Mouse (Mus musculus) stomach, embryonic 15.5 days (tissue): ENCODE results near the gene C730034F03Rik. TPM values are rescaled to one million over a fixed set of nuclear protein-coding genes. Genes with fewer than 3 reads are reported as not detected.

ENCODE experiments used
- ATAC-seq: fragments of 200-750 bp; cut with Nextera tagmentation; 2 replicates; pipeline ENCODE4 v1.8.0; 2017; ENCODE audit warnings: low read depth, moderate number of reproducible peaks, moderate TSS enrichment; ENCODE audit not compliant: insufficient read depth, low FRiP score
- H3K27ac ChIP-seq: fragments of 300-500 bp; sonication (generic); 2 replicates; pipeline ENCODE4 v1.5.1; 2015; ENCODE audit warnings: mild to moderate bottlenecking, inconsistent platforms
- H3K27me3 ChIP-seq: fragments of 300-500 bp; sonication (generic); replicated peaks from 2 replicates; pipeline ENCODE4 v1.6.1; 2015; ENCODE audit warnings: inconsistent platforms
- H3K36me3 ChIP-seq: fragments of 300-500 bp; sonication (generic); 2 replicates; pipeline ENCODE4 v1.6.1; 2015; ENCODE audit warnings: inconsistent platforms
- H3K4me1 ChIP-seq: fragments of 300-500 bp; sonication (generic); 2 replicates; pipeline ENCODE4 v1.6.1; 2015; ENCODE audit warnings: inconsistent platforms
- H3K4me2 ChIP-seq: fragments of 300-500 bp; sonication (generic); 2 replicates; pipeline ENCODE4 v1.6.1; 2015; ENCODE audit warnings: mild to moderate bottlenecking, inconsistent platforms
- H3K4me3 ChIP-seq: fragments of 300-500 bp; sonication (generic); replicated peaks from 2 replicates; pipeline ENCODE4 v1.5.1; 2015; ENCODE audit warnings: inconsistent platforms
- H3K9ac ChIP-seq: fragments of 300-500 bp; sonication (generic); 2 replicates; pipeline ENCODE4 v1.6.1; 2015; ENCODE audit warnings: inconsistent platforms
- H3K9me3 ChIP-seq: fragments of 300-500 bp; sonication (generic); 2 replicates; pipeline ENCODE4 v1.6.1; 2016; ENCODE audit warnings: inconsistent platforms
- WGBS: fragments of 180-500 bp; shearing (Covaris S2); methylation state at CpG from one replicate; pipeline ENCODE4 v1.1.7; 2015; 5-methylcytosine and 5-hydroxymethylcytosine counted together
- polyA plus RNA-seq: library from polyadenylated mRNA; unstranded; fragments of >200 nt; fragmentation: Nextera tagmentation; extraction: Ambion mirVana; gene quantifications from 2 replicates; pipeline ENCODE4 v1.2.1, GENCODE M21; 2015

The C730034F03Rik gene
- polyA plus RNA-seq, 1 experiment from 2014 or later = 4.2 TPM

DNA sequence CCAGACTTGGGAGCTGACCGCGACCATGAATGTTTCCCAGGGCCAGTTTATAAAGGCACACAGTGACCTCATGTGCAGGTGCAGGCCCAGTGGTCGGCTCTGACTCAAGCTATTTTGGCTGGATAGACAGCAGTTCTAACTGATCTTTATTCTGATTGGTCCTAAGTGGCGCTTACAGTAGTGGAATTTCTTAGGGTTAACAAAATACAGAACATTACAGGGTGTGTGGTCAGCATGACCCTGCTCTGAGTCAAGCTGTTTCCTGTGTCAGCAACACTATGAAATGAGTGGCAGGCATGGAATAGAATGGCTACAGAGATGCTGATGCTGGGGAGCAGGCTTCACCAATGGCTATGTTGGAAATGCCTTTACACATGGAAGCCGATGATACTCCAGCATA, 6.5 kb downstream of the C730034F03Rik start:
- Histone ChIP-seq H3K36me3 (no peaks in the 10 kb centered on the region), H3K4me3 (no peak overlapping the region), H3K9me3 (no peaks in the 10 kb centered on the region), H3K27ac (no peak overlapping the region), H3K4me1 (no peaks in the 10 kb centered on the region), H3K27me3 (no peaks in the 10 kb centered on the region), H3K9ac (no peak overlapping the region), H3K4me2 (no peak overlapping the region)
- 80% methylated on average over 5 of the region's 5 CpGs for WGBS
- no peak for ATAC-seq

DNA sequence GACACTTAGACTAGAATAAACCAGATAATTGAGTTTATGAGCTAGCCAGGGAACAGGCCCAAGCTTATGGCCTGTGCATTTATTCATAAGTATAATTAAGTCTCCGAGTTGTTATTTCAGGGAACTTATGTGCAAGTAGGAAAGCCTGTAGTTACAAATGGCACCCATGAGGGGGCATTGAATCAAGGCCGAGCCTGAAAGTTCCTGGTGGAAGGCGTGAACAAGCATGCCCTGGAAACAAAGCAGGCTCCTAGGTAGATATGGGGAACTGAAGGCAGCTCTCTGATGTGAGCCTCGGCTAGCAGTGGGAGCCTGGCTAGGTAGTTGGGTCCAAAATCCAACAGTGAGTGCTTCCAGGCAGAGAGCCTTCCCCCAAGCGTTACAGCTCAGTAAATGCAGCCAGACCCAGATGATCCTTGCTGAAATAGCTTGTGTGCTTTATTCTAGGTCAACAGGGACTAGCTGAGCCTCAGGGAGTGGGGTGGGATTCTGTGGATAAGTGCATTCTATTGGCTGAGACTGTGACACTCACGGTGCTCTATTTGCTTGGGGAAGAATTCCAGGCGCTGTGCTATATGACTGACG, 13.2 kb downstream of the C730034F03Rik start:
- Histone ChIP-seq H3K27me3 (no peaks in the 10 kb centered on the region), H3K9ac (no peak overlapping the region), H3K27ac (no peak overlapping the region), H3K9me3 (no peaks in the 10 kb centered on the region), H3K4me1 (no peaks in the 10 kb centered on the region), H3K4me2 (no peak overlapping the region), H3K36me3 (no peaks in the 10 kb centered on the region), H3K4me3 (no peak overlapping the region)
- 38% methylated on average over 8 of the region's 8 CpGs for WGBS
- no peak for ATAC-seq

- Histone ChIP-seq H3K4me1 (peaks cover 9% of the 10 kb centered on the region), H3K4me2 (peak overlapping the region; percentile 82), H3K27me3 (peaks cover 25% of the 10 kb centered on the region), H3K27ac (no peak overlapping the region), H3K9ac (no peak overlapping the region), H3K4me3 (peak overlapping the region; percentile 46), H3K9me3 (no peaks in the 10 kb centered on the region), H3K36me3 (no peaks in the 10 kb centered on the region)
- 4% methylated on average over 24 of the region's 24 CpGs for WGBS
- ATAC-seq = 0 out of 2 replicates have a peak, but pooled peaks have one; percentile 50
These were observed 23.8 kb downstream of the C730034F03Rik start for GRCm38 (mm10) chr15:89452906-89453864.

GRCm38 (mm10) chr15:89453865-89454478, 24.6 kb downstream of the C730034F03Rik start, which contains the start of gene Mapk8ip2:
TSS of gene Mapk8ip2 (plus strand) at chr15:89453913.
- Histone ChIP-seq H3K27me3 (peaks cover 25% of the 10 kb centered on the region), H3K36me3 (no peaks in the 10 kb centered on the region), H3K4me2 (peak within 1 kb of the TSS; percentile 82), H3K4me1 (peaks cover 9% of the 10 kb centered on the region), H3K9me3 (no peaks in the 10 kb centered on the region), H3K27ac (no peak within 1 kb of the TSS), H3K4me3 (peak within 1 kb of the TSS; percentile 46), H3K9ac (no peak within 1 kb of the TSS)
- under 1% methylated on average over 52 of the region's 53 CpGs for WGBS
- 0 out of 2 replicates have a peak, but pooled peaks have one; percentile 35 for ATAC-seq

DNA sequence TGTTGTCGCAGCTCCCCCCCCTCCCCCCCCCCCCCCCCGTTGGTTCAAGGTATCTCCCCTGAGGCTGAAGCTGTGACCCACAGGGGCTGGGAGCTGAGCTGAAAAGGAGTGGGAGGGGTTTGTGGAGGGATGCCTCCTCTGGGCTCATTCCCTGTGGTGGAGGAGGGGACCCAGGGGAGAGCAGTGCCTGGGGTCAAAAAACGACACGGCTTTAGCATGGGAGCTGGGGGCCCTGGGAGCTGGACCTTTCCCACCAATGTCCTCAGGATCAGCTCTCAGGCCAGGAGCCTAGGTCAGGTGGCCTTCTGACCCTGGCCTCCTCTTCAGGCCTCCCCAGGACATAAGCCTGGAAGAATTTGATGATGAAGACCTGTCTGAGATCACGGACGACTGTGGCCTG, 25.5 kb downstream of the C730034F03Rik start:
- Histone ChIP-seq H3K27me3 (peaks cover 25% of the 10 kb centered on the region), H3K27ac (no peak overlapping the region), H3K9me3 (no peaks in the 10 kb centered on the region), H3K36me3 (no peaks in the 10 kb centered on the region), H3K4me3 (no peak overlapping the region), H3K9ac (no peak overlapping the region), H3K4me1 (peaks cover 9% of the 10 kb centered on the region), H3K4me2 (peak overlapping the region; percentile 82; the same call in 1 of the 2 replicates)
- 29% methylated on average over 4 of the region's 6 CpGs for WGBS
- no peak for ATAC-seq

- WGBS = 68% methylated on average over 6 of the region's 6 CpGs
- Histone ChIP-seq H3K4me1 (peaks cover 9% of the 10 kb centered on the region), H3K9ac (no peak overlapping the region), H3K4me2 (no peak overlapping the region), H3K27ac (no peak overlapping the region), H3K4me3 (no peak overlapping the region), H3K36me3 (no peaks in the 10 kb centered on the region), H3K27me3 (peaks cover 25% of the 10 kb centered on the region), H3K9me3 (no peaks in the 10 kb centered on the region)
- ATAC-seq = no peak
These were observed 26.3 kb downstream of the C730034F03Rik start for GRCm38 (mm10) chr15:89455642-89456041.

- H3K4me2 ChIP-seq = no peak overlapping the region
- H3K9ac ChIP-seq = no peak overlapping the region
- H3K27me3 ChIP-seq = peaks cover 11% of the 10 kb centered on the region
- no peaks in the 10 kb centered on the region for H3K36me3 ChIP-seq
- H3K27ac ChIP-seq = no peak overlapping the region
- H3K4me3 ChIP-seq = no peak overlapping the region
- no peak for ATAC-seq
- 91% methylated on average over 15 of the region's 15 CpGs for WGBS
- H3K4me1 ChIP-seq = peaks cover 7% of the 10 kb centered on the region
- no peaks in the 10 kb centered on the region for H3K9me3 ChIP-seq
These were observed 29.6 kb downstream of the C730034F03Rik start for GRCm38 (mm10) chr15:89458942-89459341.

DNA sequence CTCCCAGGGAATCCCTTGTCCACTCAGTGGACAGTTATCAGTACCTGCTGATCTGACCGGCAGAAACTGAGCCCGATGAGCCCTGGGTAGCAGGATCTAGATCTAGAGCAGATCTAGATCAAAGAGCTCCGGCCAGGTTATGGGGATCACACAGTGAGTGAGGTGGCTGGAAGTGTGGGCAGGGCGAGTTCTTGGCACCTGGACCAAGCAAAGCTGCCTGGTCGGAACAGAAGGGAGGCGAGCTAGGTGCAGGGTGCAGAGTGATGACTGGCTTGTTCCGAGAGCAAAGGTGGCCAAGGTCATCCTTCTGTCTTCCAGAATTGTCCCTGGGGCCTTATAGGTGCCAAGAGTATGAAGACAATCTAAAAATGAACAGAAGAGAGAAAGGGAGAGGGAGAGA, 30.4 kb downstream of the C730034F03Rik start:
- no peak overlapping the region for H3K9ac ChIP-seq
- H3K27ac ChIP-seq = no peak overlapping the region
- 83% methylated on average over 7 of the region's 7 CpGs for WGBS
- H3K4me3 ChIP-seq = no peak overlapping the region
- ATAC-seq = no peak
- H3K9me3 ChIP-seq = no peaks in the 10 kb centered on the region
- no peaks in the 10 kb centered on the region for H3K36me3 ChIP-seq
- H3K27me3 ChIP-seq = 0 out of 2 replicates have a peak, but pooled peaks cover 8% of the 10 kb centered on the region
- no peak overlapping the region for H3K4me2 ChIP-seq
- H3K4me1 ChIP-seq = no peaks in the 10 kb centered on the region

GRCm38 (mm10) chr15:89460298-89460697, 30.9 kb downstream of the C730034F03Rik start:
- H3K9me3 ChIP-seq = no peaks in the 10 kb centered on the region
- 57% methylated on average over 9 of the region's 10 CpGs for WGBS

GRCm38 (mm10) chr15:89461321-89461720, 31.9 kb downstream of the C730034F03Rik start:
- Histone ChIP-seq H3K27ac (no peak overlapping the region), H3K4me2 (no peak overlapping the region), H3K9me3 (no peaks in the 10 kb centered on the region), H3K4me3 (no peak overlapping the region), H3K9ac (no peak overlapping the region), H3K27me3 (no peaks in the 10 kb centered on the region), H3K36me3 (no peaks in the 10 kb centered on the region), H3K4me1 (no peaks in the 10 kb centered on the region)
- 79% methylated on average over 15 of the region's 15 CpGs for WGBS
- no peak for ATAC-seq

More at GRCm38 (mm10) chr15:89460298-89460697, 30.9 kb downstream of the C730034F03Rik start:
- no peaks in the 10 kb centered on the region for H3K36me3 ChIP-seq
- H3K4me2 ChIP-seq = no peak overlapping the region
- H3K9ac ChIP-seq = no peak overlapping the region
- no peak for ATAC-seq
- H3K27ac ChIP-seq = no peak overlapping the region
- 0 out of 2 replicates have a peak, but pooled peaks cover 3% of the 10 kb centered on the region for H3K27me3 ChIP-seq
- H3K4me3 ChIP-seq = no peak overlapping the region
- no peaks in the 10 kb centered on the region for H3K4me1 ChIP-seq

DNA sequence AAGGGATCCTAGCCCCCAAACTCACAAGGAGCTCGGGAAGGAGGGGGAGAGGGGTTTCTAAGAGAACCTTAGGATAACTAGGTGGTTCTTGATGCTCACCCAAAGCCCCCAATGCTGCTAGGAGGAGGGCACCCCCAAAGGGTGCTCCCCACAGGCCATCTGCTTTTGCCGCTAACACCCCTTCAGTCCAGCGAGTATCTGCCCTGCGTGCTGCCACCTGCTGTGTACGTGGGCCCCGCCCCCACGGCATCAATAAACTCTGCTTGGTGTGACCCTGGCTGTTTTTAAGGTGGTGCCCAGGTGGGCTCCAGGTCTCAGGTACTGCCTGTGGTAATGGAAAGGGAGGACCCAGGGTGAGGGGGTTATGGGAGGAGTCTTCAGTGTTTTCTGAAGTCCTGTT, 32.8 kb downstream of the C730034F03Rik start:
- no peaks in the 10 kb centered on the region for H3K36me3 ChIP-seq
- no peak overlapping the region for H3K9ac ChIP-seq
- H3K9me3 ChIP-seq = no peaks in the 10 kb centered on the region
- no peak overlapping the region for H3K4me2 ChIP-seq
- H3K27me3 ChIP-seq = no peaks in the 10 kb centered on the region
- no peak overlapping the region for H3K4me3 ChIP-seq
- H3K4me1 ChIP-seq = no peaks in the 10 kb centered on the region
- ATAC-seq = no peak
- no peak overlapping the region for H3K27ac ChIP-seq
- WGBS = 77% methylated on average over 7 of the region's 7 CpGs
